Mouse (Mus musculus) embryonic facial prominence, embryonic 14.5 days (tissue): Measurements from ENCODE around the gene Sipa1. TPM values are rescaled to one million over a fixed set of nuclear protein-coding genes. Genes with fewer than 3 reads are reported as not detected.

Source experiments
- ATAC-seq: fragments of 200-750 bp; cut with Nextera tagmentation; 2 replicates; pipeline ENCODE4 v1.8.0; 2017; ENCODE audit warnings: low read depth, moderate number of reproducible peaks, moderate TSS enrichment
- DNase-seq: peaks from one replicate; pipeline ENCODE4 v3.0.0-alpha.2; 2015; ENCODE audit warnings: low spot score
- H3K27ac ChIP-seq: fragments of 300-500 bp; sonication (generic); replicated peaks from 2 replicates; pipeline ENCODE4 v1.5.1; 2014; ENCODE audit warnings: low read depth, mild to moderate bottlenecking, low read length, moderate library complexity
- H3K27me3 ChIP-seq: fragments of 300-500 bp; sonication (generic); replicated peaks from 2 replicates; pipeline ENCODE4 v1.6.1; 2014; ENCODE audit warnings: low read length; ENCODE audit not compliant: control insufficient read depth, insufficient read depth
- H3K36me3 ChIP-seq: fragments of 300-500 bp; sonication (generic); 2 replicates; pipeline ENCODE4 v1.6.1; 2014; ENCODE audit warnings: low read length, mixed read lengths; ENCODE audit not compliant: control insufficient read depth, insufficient read depth
- H3K4me1 ChIP-seq: fragments of 300-500 bp; sonication (generic); 2 replicates; pipeline ENCODE4 v1.6.1; 2014; ENCODE audit warnings: antibody characterized with exemption, low read length; ENCODE audit not compliant: control insufficient read depth, insufficient read depth
- H3K4me2 ChIP-seq: fragments of 300-500 bp; sonication (generic); 2 replicates; pipeline ENCODE4 v1.6.1; 2014; ENCODE audit warnings: low read depth, mild to moderate bottlenecking, low read length, moderate library complexity, mixed read lengths
- H3K4me3 ChIP-seq: fragments of 300-500 bp; sonication (generic); 2 replicates; pipeline ENCODE4 v1.5.1; 2014; ENCODE audit warnings: low read depth, mild to moderate bottlenecking, low read length
- H3K9ac ChIP-seq: fragments of 300-500 bp; sonication (generic); 2 replicates; pipeline ENCODE4 v1.6.1; 2014; ENCODE audit warnings: low read depth, mild to moderate bottlenecking, low read length, moderate library complexity, mixed read lengths
- H3K9me3 ChIP-seq: fragments of 300-500 bp; sonication (generic); 2 replicates; pipeline ENCODE4 v1.6.1; 2016; ENCODE audit warnings: low read length; ENCODE audit not compliant: control insufficient read depth
- whole genome bisulfite sequencing: fragments of 180-500 bp; shearing (Covaris S2); extraction: QIAGEN DNeasy Blood & Tissue Kit; methylation state at CpG from one replicate; pipeline ENCODE4 v1.1.7; 2014; 5-methylcytosine and 5-hydroxymethylcytosine counted together
- polyA plus RNA-seq: library from polyadenylated mRNA; unstranded; fragments of >200 nt; fragmentation: Nextera tagmentation; extraction: Ambion mirVana; gene quantifications from 2 replicates; pipeline ENCODE4 v1.2.1, GENCODE M21; 2014

The Sipa1 gene
- polyA plus RNA-seq, 1 experiment from 2014 or later: 24.4 TPM

GRCm38 (mm10) chr19:5609171-5609546, 54.3 kb downstream of the Sipa1 start:
- WGBS: 54% methylated on average over 10 of the region's 10 CpGs
- DNase-seq: no peak

GRCm38 (mm10) chr19:5608707-5609106, 54.8 kb downstream of the Sipa1 start:
- peak overlapping the region; percentile 68 for H3K4me2 ChIP-seq
- peaks cover 49% of the 10 kb centered on the region for H3K36me3 ChIP-seq
- H3K4me3 ChIP-seq: peak overlapping the region; percentile 58
- DNase-seq (no peak), ATAC-seq (no peak)
- H3K9me3 ChIP-seq: no peaks in the 10 kb centered on the region
- no peaks in the 10 kb centered on the region for H3K27me3 ChIP-seq
- WGBS: 93% methylated on average over 9 of the region's 13 CpGs
- peak overlapping the region; percentile 83; the same call in 1 of the 2 replicates for H3K9ac ChIP-seq
- H3K4me1 ChIP-seq: peaks cover 4% of the 10 kb centered on the region
- no peak overlapping the region for H3K27ac ChIP-seq

More at GRCm38 (mm10) chr19:5609171-5609546, 54.3 kb downstream of the Sipa1 start:
- peak overlapping the region; percentile 83 for H3K9ac ChIP-seq
- no peaks in the 10 kb centered on the region for H3K27me3 ChIP-seq
- H3K4me2 ChIP-seq: peak overlapping the region; percentile 68
- ATAC-seq: no peak
- peaks cover 45% of the 10 kb centered on the region for H3K36me3 ChIP-seq
- no peaks in the 10 kb centered on the region for H3K9me3 ChIP-seq
- H3K4me1 ChIP-seq: peaks cover 4% of the 10 kb centered on the region
- peak overlapping the region; percentile 58 for H3K4me3 ChIP-seq
- peak overlapping the region; percentile 98; the same call in 1 of the 2 replicates for H3K27ac ChIP-seq

GRCm38 (mm10) chr19:5607705-5608410, 55.6 kb downstream of the Sipa1 start:
- no peak overlapping the region for H3K9ac ChIP-seq
- no peak for DNase-seq
- H3K4me3 ChIP-seq: no peak overlapping the region
- peaks cover 58% of the 10 kb centered on the region for H3K36me3 ChIP-seq
- no peak overlapping the region for H3K4me2 ChIP-seq
- no peak for ATAC-seq
- WGBS: 94% methylated on average over 26 of the region's 26 CpGs
- H3K27ac ChIP-seq: no peak overlapping the region
- no peaks in the 10 kb centered on the region for H3K9me3 ChIP-seq
- peaks cover 9% of the 10 kb centered on the region for H3K4me1 ChIP-seq
- H3K27me3 ChIP-seq: no peaks in the 10 kb centered on the region

- no peak for ATAC-seq
- Histone ChIP-seq H3K4me1 (peaks cover 15% of the 10 kb centered on the region), H3K27ac (no peak overlapping the region), H3K4me2 (no peak overlapping the region), H3K9ac (no peak overlapping the region), H3K27me3 (no peaks in the 10 kb centered on the region), H3K4me3 (no peak overlapping the region), H3K9me3 (no peaks in the 10 kb centered on the region), H3K36me3 (peaks cover 59% of the 10 kb centered on the region)
- no peak for DNase-seq
- 85% methylated on average over 8 of the region's 8 CpGs for WGBS
Observed at GRCm38 (mm10) chr19:5606196-5606595, 57.3 kb downstream of the Sipa1 start.

GRCm38 (mm10) chr19:5605126-5605525, 58.4 kb downstream of the Sipa1 start:
- Histone ChIP-seq H3K4me3 (no peak overlapping the region), H3K9me3 (no peaks in the 10 kb centered on the region), H3K27ac (no peak overlapping the region), H3K27me3 (no peaks in the 10 kb centered on the region), H3K36me3 (peaks cover 59% of the 10 kb centered on the region), H3K4me1 (peaks cover 15% of the 10 kb centered on the region), H3K4me2 (no peak overlapping the region), H3K9ac (no peak overlapping the region)
- WGBS: 92% methylated on average over 7 of the region's 7 CpGs
- ATAC-seq: no peak
- DNase-seq: no peak

GRCm38 (mm10) chr19:5603664-5604063, 59.8 kb downstream of the Sipa1 start:
- H3K4me3 ChIP-seq: no peak overlapping the region
- 79% methylated on average over 7 of the region's 7 CpGs for WGBS

GRCm38 (mm10) chr19:5601752-5602541, 61.6 kb downstream of the Sipa1 start, which contains the start of gene Rnaseh2c:
TSS of gene Rnaseh2c (plus strand) at chr19:5601873.
- under 1% methylated on average over 63 of the region's 64 CpGs for WGBS
- Histone ChIP-seq H3K36me3 (peaks cover 42% of the 10 kb centered on the region), H3K4me3 (peak within 1 kb of the TSS; percentile 83)

More at GRCm38 (mm10) chr19:5603664-5604063, 59.8 kb downstream of the Sipa1 start:
- Histone ChIP-seq H3K4me1 (peaks cover 11% of the 10 kb centered on the region), H3K9ac (no peak overlapping the region), H3K4me2 (no peak overlapping the region), H3K27me3 (no peaks in the 10 kb centered on the region), H3K27ac (no peak overlapping the region), H3K9me3 (no peaks in the 10 kb centered on the region), H3K36me3 (peaks cover 59% of the 10 kb centered on the region)
- no peak for DNase-seq
- ATAC-seq: no peak

More at GRCm38 (mm10) chr19:5601752-5602541, 61.6 kb downstream of the Sipa1 start, which contains the start of gene Rnaseh2c:
- Histone ChIP-seq H3K4me2 (peak within 1 kb of the TSS; percentile 86), H3K4me1 (peaks cover 11% of the 10 kb centered on the region), H3K9ac (peak within 1 kb of the TSS; percentile 94), H3K27ac (peak within 1 kb of the TSS; percentile 85), H3K9me3 (no peaks in the 10 kb centered on the region), H3K27me3 (no peaks in the 10 kb centered on the region)
- ATAC-seq (peak; percentile 92), DNase-seq (peak; percentile 96)
